Mouse (Mus musculus) lung, embryonic 14.5 days (tissue): ENCODE results near the gene Rpl37. TPM values are rescaled to one million over a fixed set of nuclear protein-coding genes. Genes with fewer than 3 reads are reported as not detected.

Source experiments
- ATAC-seq: fragments of 200-750 bp; cut with Nextera tagmentation; 2 replicates; pipeline ENCODE4 v1.8.0; 2017; ENCODE audit warnings: mild to moderate bottlenecking, moderate TSS enrichment, moderate library complexity; ENCODE audit not compliant: insufficient read depth
- DNase-seq: peaks from one replicate; pipeline ENCODE4 v3.0.0-alpha.2; 2015
- H3K27ac ChIP-seq: fragments of 300-500 bp; sonication (generic); 2 replicates; pipeline ENCODE4 v1.5.1; 2014; ENCODE audit warnings: low read depth, mild to moderate bottlenecking, moderate library complexity
- H3K27me3 ChIP-seq: fragments of 300-500 bp; sonication (generic); 2 replicates; pipeline ENCODE4 v1.6.1; 2014; ENCODE audit warnings: low read length, control low read depth; ENCODE audit not compliant: insufficient read depth
- H3K36me3 ChIP-seq: fragments of 300-500 bp; sonication (generic); 2 replicates; pipeline ENCODE4 v1.6.1; 2014; ENCODE audit warnings: control low read depth; ENCODE audit not compliant: insufficient read depth
- H3K4me1 ChIP-seq: fragments of 300-500 bp; sonication (generic); 2 replicates; pipeline ENCODE4 v1.6.1; 2014; ENCODE audit warnings: antibody characterized with exemption, control low read depth; ENCODE audit not compliant: insufficient read depth
- H3K4me2 ChIP-seq: fragments of 300-500 bp; sonication (generic); 2 replicates; pipeline ENCODE4 v1.6.1; 2014; ENCODE audit warnings: mild to moderate bottlenecking
- H3K4me3 ChIP-seq: fragments of 300-500 bp; sonication (generic); 2 replicates; pipeline ENCODE4 v1.5.1; 2014; ENCODE audit warnings: low read depth, low read length
- H3K9ac ChIP-seq: fragments of 300-500 bp; sonication (generic); 2 replicates; pipeline ENCODE4 v1.6.1; 2014
- H3K9me3 ChIP-seq: fragments of 300-500 bp; sonication (generic); 2 replicates; pipeline ENCODE4 v1.6.1; 2016; ENCODE audit warnings: low read depth, low read length, control low read depth
- CTCF ChIP-seq: IDR thresholded peaks from 2 replicates; pipeline ENCODE4 v1.5.1; 2016; ENCODE audit warnings: antibody characterized with exemption, low read depth
- WGBS: fragments of 180-500 bp; shearing (Covaris S2); extraction: QIAGEN DNeasy Blood & Tissue Kit; methylation state at CpG from one replicate; pipeline ENCODE4 v1.1.7; 2014; 5-methylcytosine and 5-hydroxymethylcytosine counted together
- polyA plus RNA-seq: library from polyadenylated mRNA; unstranded; fragments of >200 nt; fragmentation: Nextera tagmentation; extraction: Ambion mirVana; gene quantifications from 2 replicates; pipeline ENCODE4 v1.2.1, GENCODE M21; 2014

Rpl37 gene
- 683 and 808 TPM in 2 replicates for polyA plus RNA-seq

- Histone ChIP-seq H3K27ac (peak within 1 kb of the TSS; percentile 97), H3K9ac (peak within 1 kb of the TSS; percentile 92), H3K4me3 (peak within 1 kb of the TSS; percentile 86), H3K4me2 (peak within 1 kb of the TSS; percentile 89), H3K9me3 (no peaks in the 10 kb centered on the region), H3K36me3 (peaks cover 41% of the 10 kb centered on the region), H3K4me1 (no peaks in the 10 kb centered on the region), H3K27me3 (no peaks in the 10 kb centered on the region)
- WGBS: under 1% methylated on average over 54 of the region's 55 CpGs
- TF ChIP-seq CTCF: peak; percentile 88
- peak; percentile 99 for DNase-seq
- peak; percentile 98 for ATAC-seq
These were observed at the start of gene Rpl37 for GRCm38 (mm10) chr15:5116270-5117030. Gene Rpl37, plus strand, starts transcription at chr15:5116645.

GRCm38 (mm10) chr15:5068801-5069518 lies 47.5 kb upstream of the Rpl37 start:
- H3K27ac ChIP-seq: no peak overlapping the region
- H3K27me3 ChIP-seq: no peaks in the 10 kb centered on the region
- WGBS: 41% methylated on average over 15 of the region's 15 CpGs
- ATAC-seq (peak; percentile 56; the same call in 1 of the 2 replicates), DNase-seq (peak; percentile 75)
- H3K4me1 ChIP-seq: no peaks in the 10 kb centered on the region
- H3K9ac ChIP-seq: no peak overlapping the region
- H3K9me3 ChIP-seq: no peaks in the 10 kb centered on the region
- no peaks in the 10 kb centered on the region for H3K36me3 ChIP-seq
- H3K4me3 ChIP-seq: no peak overlapping the region
- peak; percentile 75 for TF ChIP-seq CTCF
- no peak overlapping the region for H3K4me2 ChIP-seq

DNA sequence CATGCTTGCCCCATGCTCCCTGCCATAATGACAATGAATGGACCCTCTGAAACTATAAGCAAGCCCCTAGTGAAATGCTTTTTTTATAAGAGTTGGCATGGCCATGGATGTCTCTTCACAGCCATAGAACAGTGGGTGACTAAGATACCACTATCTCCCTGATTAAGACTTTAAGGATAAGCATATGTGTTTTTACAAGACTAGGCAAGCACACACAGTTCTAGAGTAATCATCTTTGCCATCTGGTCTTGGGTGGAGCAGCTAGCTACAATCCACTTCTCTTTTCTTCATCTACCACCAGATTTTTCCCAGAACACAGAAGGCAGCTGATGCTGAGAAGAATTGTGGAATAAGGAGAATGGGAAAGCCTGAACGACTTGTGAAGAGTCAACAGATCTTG lies 35.2 kb upstream of the Rpl37 start:
- H3K4me2 ChIP-seq: no peak overlapping the region
- H3K9ac ChIP-seq: no peak overlapping the region
- H3K9me3 ChIP-seq: no peaks in the 10 kb centered on the region
- no peaks in the 10 kb centered on the region for H3K27me3 ChIP-seq
- 54% methylated on average over 1 of the region's 1 CpGs for WGBS
- no peak for TF ChIP-seq CTCF
- no peak overlapping the region for H3K4me3 ChIP-seq
- H3K36me3 ChIP-seq: no peaks in the 10 kb centered on the region
- no peaks in the 10 kb centered on the region for H3K4me1 ChIP-seq
- ATAC-seq: no peak
- H3K27ac ChIP-seq: no peak overlapping the region
- no peak for DNase-seq

DNA sequence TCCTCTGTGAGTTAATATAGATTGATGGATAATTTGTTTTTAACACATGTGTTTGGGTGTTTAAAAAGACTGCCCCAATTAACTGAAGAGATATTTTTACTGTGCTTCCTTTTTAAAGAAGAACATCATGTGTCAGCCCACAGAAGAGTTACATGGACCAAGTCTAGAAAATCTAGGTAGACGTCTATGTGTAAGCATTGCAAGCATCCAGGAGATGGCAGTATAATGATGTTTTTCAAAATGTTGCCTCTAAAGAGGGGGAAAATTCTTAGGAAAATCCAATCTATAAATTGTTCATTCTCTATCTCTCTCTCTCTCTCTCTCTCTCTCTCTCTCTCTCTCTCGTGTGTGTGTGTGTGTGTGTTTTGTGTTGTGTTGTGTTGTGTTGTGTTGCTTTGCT lies 30.3 kb upstream of the Rpl37 start:
- H3K4me3 ChIP-seq: no peak overlapping the region
- H3K36me3 ChIP-seq: no peaks in the 10 kb centered on the region
- no peak overlapping the region for H3K9ac ChIP-seq
- no peak overlapping the region for H3K27ac ChIP-seq
- TF ChIP-seq CTCF: peak; percentile 53
- peak; percentile 38; the same call in 1 of the 2 replicates for ATAC-seq
- WGBS: 0% methylated on average over 2 of the region's 2 CpGs
- no peaks in the 10 kb centered on the region for H3K4me1 ChIP-seq
- no peak overlapping the region for H3K4me2 ChIP-seq
- H3K27me3 ChIP-seq: no peaks in the 10 kb centered on the region
- DNase-seq: peak; percentile 73
- no peaks in the 10 kb centered on the region for H3K9me3 ChIP-seq

- DNase-seq (peak; percentile 42), ATAC-seq (peak; percentile 78)
- H3K36me3 ChIP-seq: no peaks in the 10 kb centered on the region
- H3K27ac ChIP-seq: no peak overlapping the region
- no peak overlapping the region for H3K4me3 ChIP-seq
- 69% methylated on average over 7 of the region's 7 CpGs for WGBS
- H3K4me1 ChIP-seq: no peaks in the 10 kb centered on the region
- H3K4me2 ChIP-seq: no peak overlapping the region
- no peaks in the 10 kb centered on the region for H3K9me3 ChIP-seq
- no peak for TF ChIP-seq CTCF
- H3K27me3 ChIP-seq: no peaks in the 10 kb centered on the region
- no peak overlapping the region for H3K9ac ChIP-seq
These were observed 27.4 kb upstream of the Rpl37 start for GRCm38 (mm10) chr15:5088850-5089608.

GRCm38 (mm10) chr15:5090131-5090530 lies 26.3 kb upstream of the Rpl37 start:
- Histone ChIP-seq H3K9me3 (no peaks in the 10 kb centered on the region), H3K4me3 (no peak overlapping the region), H3K27me3 (no peaks in the 10 kb centered on the region), H3K4me2 (no peak overlapping the region), H3K9ac (no peak overlapping the region), H3K4me1 (no peaks in the 10 kb centered on the region), H3K36me3 (no peaks in the 10 kb centered on the region), H3K27ac (no peak overlapping the region)
- DNase-seq: no peak
- TF ChIP-seq CTCF: no peak
- 88% methylated on average over 10 of the region's 10 CpGs for WGBS
- no peak for ATAC-seq
